Mouse (Mus musculus) macrophage (primary cell): ENCODE results near the gene Phykpl. TPM values are rescaled to one million over a fixed set of nuclear protein-coding genes. Genes with fewer than 3 reads are reported as not detected.
"Not testable (repeated sequence)": the region's sequence is repeated elsewhere in the genome, so short reads cannot be mapped to it uniquely, and the experiment has no call there.

Experiments used
- H3K27ac ChIP-seq: fragments of 350-480 bp; formaldehyde crosslinking; 2 replicates; pipeline ENCODE4 v1.9.0; 2021
- H3K36me3 ChIP-seq: fragments of 350-480 bp; formaldehyde crosslinking; 2 replicates; pipeline ENCODE4 v1.9.0; 2021; ENCODE audit errors: inconsistent target
- H3K4me3 ChIP-seq: fragments of 350-480 bp; formaldehyde crosslinking; 2 replicates; pipeline ENCODE4 v1.9.0; 2021; ENCODE audit errors: inconsistent target
- H3K79me2 ChIP-seq: fragments of 350-480 bp; formaldehyde crosslinking; 2 replicates; pipeline ENCODE4 v1.9.0; 2021; ENCODE audit errors: inconsistent target
- WGBS: methylation state at CpG from one replicate; pipeline ENCODE4 v1.1.7; 2026; ENCODE audit warnings: inconsistent platforms; ENCODE audit not compliant: missing documents; 5-methylcytosine and 5-hydroxymethylcytosine counted together
- polyA plus RNA-seq: library from polyadenylated mRNA; stranded (reverse); fragments of 250-400 nt; gene quantifications from 3 replicates; pipeline ENCODE4 v1.2.4, GENCODE M21; 2018; ENCODE audit warnings: inconsistent platforms

The Phykpl gene
- polyA plus RNA-seq, 1 experiment from 2014 or later, result 2.9 TPM

DNA sequence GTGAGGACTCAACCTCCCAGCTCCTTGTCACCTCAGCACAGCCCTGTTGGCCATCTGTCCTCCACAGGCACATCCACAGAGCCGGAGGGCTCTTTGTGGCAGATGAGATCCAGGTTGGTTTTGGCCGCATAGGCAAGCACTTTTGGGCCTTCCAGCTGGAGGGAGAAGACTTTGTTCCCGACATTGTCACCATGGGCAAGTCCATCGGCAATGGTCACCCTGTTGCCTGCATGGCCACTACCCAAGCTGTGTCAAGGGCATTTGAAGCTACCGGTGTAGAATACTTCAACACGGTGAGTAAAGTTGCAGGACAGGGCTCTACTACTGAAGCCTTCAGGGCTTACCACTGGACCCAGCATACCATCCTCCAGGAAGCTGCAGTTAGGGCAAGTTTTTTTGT, 9.3 kb downstream of the Phykpl start:
- Histone ChIP-seq H3K79me2 (peaks cover 22% of the 10 kb centered on the region), H3K27ac (no peak overlapping the region), H3K4me3 (no peak overlapping the region), H3K36me3 (peaks cover 50% of the 10 kb centered on the region; the same call in 1 of the 2 replicates)
- 92% methylated on average over 6 of the region's 6 CpGs for WGBS

GRCm38 (mm10) chr11:51594715-51595350, 10.3 kb downstream of the Phykpl start:
- H3K36me3 ChIP-seq, result peaks cover 60% of the 10 kb centered on the region; the same call in 1 of the 2 replicates
- WGBS, result 38% methylated on average over 3 of the region's 3 CpGs
- H3K27ac ChIP-seq, result peak overlapping the region; percentile 21
- H3K4me3 ChIP-seq, result no peak overlapping the region
- H3K79me2 ChIP-seq, result peaks cover 31% of the 10 kb centered on the region

DNA sequence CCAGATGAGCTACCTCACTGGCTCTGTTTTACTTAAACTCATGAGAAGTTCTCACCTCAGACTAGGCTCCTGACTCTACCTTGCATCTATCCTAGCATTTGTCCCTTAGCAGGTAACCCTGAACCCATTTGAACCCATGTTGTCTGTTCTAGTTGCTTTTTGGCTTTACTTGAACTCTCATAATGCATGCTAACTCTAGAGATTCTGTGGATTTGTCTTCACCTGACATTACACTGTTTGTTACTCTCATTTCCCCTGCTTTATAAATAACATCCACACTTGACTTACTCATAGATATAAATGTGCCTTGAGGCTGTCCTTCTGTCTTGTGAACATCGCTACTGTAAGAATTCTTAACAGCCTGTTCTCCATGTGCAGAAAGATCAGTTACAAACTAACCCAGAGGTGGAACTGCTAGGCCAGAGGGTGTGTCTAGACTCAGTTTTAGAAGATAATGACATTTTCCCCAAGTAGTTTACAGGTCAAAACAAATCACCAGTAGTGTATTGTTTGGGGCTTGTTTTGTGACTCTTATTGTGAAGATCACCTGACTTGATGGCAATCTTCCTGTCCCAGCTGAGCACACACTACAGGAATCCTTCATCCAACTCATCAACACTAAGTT, 11.0 kb downstream of the Phykpl start:
- H3K27ac ChIP-seq, result peak overlapping the region; percentile 21
- peaks cover 62% of the 10 kb centered on the region; the same call in 1 of the 2 replicates for H3K36me3 ChIP-seq
- 91% methylated on average over 1 of the region's 1 CpGs for WGBS
- H3K4me3 ChIP-seq, result no peak overlapping the region
- peaks cover 39% of the 10 kb centered on the region for H3K79me2 ChIP-seq

DNA sequence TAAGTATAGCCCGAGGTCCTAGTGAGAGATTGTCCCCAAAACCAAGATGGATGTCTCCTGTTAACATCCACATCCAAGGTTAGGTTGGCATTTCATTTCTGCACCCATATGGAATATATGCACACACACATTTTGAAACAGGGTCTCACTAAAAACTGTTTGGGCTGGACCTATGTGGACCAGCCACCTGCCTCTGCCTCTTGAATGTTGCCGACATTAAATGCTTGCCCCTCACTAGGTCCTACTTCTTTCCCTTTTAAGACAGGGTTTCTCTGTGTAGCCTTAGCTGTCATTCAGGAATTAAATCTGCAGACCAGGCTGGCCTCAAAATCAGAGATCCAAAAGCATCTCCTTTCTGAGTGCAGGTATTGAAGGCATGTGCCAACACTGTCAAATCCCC, 13.0 kb downstream of the Phykpl start:
- Histone ChIP-seq H3K36me3 (peaks cover 71% of the 10 kb centered on the region), H3K4me3 (no peak overlapping the region), H3K27ac (no peak overlapping the region), H3K79me2 (peaks cover 59% of the 10 kb centered on the region)
- WGBS, result 69% methylated on average over 2 of the region's 2 CpGs

GRCm38 (mm10) chr11:51602253-51602652, 17.7 kb downstream of the Phykpl start:
- Histone ChIP-seq H3K27ac (no peak overlapping the region), H3K79me2 (peaks cover 86% of the 10 kb centered on the region), H3K4me3 (no peak overlapping the region), H3K36me3 (peaks cover 72% of the 10 kb centered on the region)
- 85% methylated on average over 3 of the region's 3 CpGs for WGBS

DNA sequence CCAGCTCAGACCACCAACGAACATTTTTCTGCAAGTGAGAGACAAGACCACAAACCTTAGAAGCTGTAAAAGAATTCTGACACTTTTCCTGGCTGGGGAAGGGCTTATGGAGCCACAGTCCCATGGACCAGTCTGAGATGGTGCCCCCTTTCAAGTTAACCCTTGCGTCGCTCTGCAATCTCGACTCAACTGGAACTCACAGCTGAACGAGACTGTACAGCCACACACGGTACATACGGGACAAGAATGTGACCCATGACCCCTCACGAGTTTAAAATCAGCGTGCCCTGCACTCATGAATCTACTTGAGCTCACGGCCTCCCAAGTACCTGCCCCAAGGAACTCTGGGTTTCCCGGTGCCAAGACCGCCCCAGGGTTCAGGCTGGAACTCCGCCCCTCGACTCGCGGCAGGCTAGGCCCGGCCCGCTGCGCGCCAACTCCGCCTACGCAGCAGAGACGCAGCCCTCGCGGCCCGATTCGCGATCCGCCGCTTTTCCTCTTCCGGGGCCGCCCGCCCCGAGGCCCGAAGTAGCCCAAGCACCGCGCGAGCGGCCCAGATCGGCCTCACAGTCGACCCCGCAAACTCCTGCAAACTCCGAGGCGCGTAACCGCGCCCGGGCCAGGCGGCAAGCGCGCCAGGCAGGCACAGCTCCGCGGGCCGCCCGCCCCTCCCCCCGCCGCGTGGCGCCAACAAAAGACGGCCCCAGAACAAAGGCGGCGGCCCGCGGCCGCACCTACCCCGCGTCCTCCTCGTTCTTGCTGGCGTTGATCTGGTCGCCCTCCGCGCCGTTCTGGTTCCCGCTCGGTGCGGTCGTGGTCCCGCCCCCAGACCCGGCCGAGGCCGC, 21.3 kb downstream of the Phykpl start:
- Histone ChIP-seq H3K36me3 (peaks cover 43% of the 10 kb centered on the region), H3K4me3 (peak overlapping the region; percentile 61), H3K27ac (0 out of 2 replicates have a peak overlapping the region, but pooled peaks have one; percentile 0), H3K79me2 (peaks cover 50% of the 10 kb centered on the region)
- under 1% methylated on average over 77 of the region's 81 CpGs for WGBS

GRCm38 (mm10) chr11:51606447-51607095, 22.0 kb downstream of the Phykpl start, which contains the start of gene Hnrnpab:
Hnrnpab (minus strand) TSS chr11:51606847.
- H3K36me3 ChIP-seq, result peaks cover 35% of the 10 kb centered on the region
- WGBS, result 1% methylated on average over 84 of the region's 91 CpGs
- H3K79me2 ChIP-seq, result peaks cover 43% of the 10 kb centered on the region
- H3K27ac ChIP-seq, result peak within 1 kb of the TSS; percentile 70
- H3K4me3 ChIP-seq, result peak within 1 kb of the TSS; percentile 61

GRCm38 (mm10) chr11:51607096-51607738, 22.7 kb downstream of the Phykpl start:
- Histone ChIP-seq H3K27ac (peak overlapping the region; percentile 70), H3K36me3 (peaks cover 29% of the 10 kb centered on the region), H3K79me2 (peaks cover 36% of the 10 kb centered on the region), H3K4me3 (peak overlapping the region; percentile 48)
- 14% methylated on average over 15 of the region's 15 CpGs for WGBS

GRCm38 (mm10) chr11:51609266-51609909, 24.8 kb downstream of the Phykpl start:
- Histone ChIP-seq H3K79me2 (peaks cover 15% of the 10 kb centered on the region), H3K4me3 (no peak overlapping the region), H3K36me3 (peaks cover 7% of the 10 kb centered on the region), H3K27ac (no peak overlapping the region)
- 86% methylated on average over 3 of the region's 3 CpGs for WGBS

DNA sequence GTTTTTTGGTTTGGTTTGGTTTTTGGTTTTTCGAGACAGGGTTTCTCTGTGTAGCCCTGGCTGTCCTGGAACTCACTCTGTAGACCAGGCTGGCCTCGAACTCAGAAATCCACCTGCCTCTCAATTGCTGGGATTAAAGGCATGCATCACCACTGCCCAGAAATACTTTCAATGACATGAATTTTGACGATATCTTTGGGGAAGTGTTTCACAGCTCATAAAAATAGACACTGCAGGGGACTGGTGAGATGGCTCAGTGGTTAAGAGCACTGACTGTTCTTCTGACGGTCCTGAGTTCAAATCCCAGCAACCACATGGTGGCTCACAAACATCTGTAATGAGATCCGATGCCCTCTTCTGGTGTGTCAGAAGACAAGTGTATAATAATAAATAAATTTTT, 25.4 kb downstream of the Phykpl start:
- not testable (repeated sequence) for H3K4me3 ChIP-seq, H3K27ac ChIP-seq, H3K79me2 ChIP-seq, H3K36me3 ChIP-seq
- WGBS, result 64% methylated on average over 4 of the region's 5 CpGs

- no peaks in the 10 kb centered on the region for H3K79me2 ChIP-seq
- H3K27ac ChIP-seq, result no peak overlapping the region
- no peaks in the 10 kb centered on the region for H3K36me3 ChIP-seq
- 92% methylated on average over 8 of the region's 8 CpGs for WGBS
- no peak overlapping the region for H3K4me3 ChIP-seq
Observed at GRCm38 (mm10) chr11:51614256-51614655, 29.7 kb downstream of the Phykpl start.

- Histone ChIP-seq H3K4me3 (peak overlapping the region; percentile 36), H3K36me3 (no peaks in the 10 kb centered on the region), H3K27ac (peak overlapping the region; percentile 83), H3K79me2 (peaks cover 1% of the 10 kb centered on the region)
- WGBS, result 30% methylated on average over 6 of the region's 7 CpGs
Observed at GRCm38 (mm10) chr11:51615129-51615528, 30.6 kb downstream of the Phykpl start.

DNA sequence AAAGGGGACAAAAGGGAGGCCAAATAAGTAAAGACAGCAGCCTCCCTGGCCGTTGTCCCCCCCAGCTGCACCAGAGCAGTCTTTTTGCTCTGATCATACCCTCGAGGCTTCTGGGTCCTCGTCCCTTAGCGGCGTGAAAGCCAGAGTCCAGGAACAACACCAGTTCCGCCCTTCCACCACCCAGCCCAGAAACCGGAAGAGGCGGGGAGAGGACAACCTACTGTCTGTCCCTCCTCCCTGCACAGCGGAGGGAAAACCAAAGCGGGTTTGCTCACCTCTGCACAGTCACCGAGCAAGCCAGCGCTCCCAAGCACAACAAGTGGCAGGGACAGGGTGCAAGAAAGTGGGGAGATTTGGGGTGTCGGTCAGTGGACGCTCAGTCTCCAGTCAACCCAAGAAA, 31.0 kb downstream of the Phykpl start:
- peak overlapping the region; percentile 36 for H3K4me3 ChIP-seq
- H3K36me3 ChIP-seq, result no peaks in the 10 kb centered on the region
- WGBS, result 2% methylated on average over 13 of the region's 14 CpGs
- H3K27ac ChIP-seq, result peak overlapping the region; percentile 83
- peaks cover 6% of the 10 kb centered on the region for H3K79me2 ChIP-seq
